Mouse (Mus musculus) ES-E14 (cell line): ENCODE results near the gene Pard3b.

Experiments
- CHD2 ChIP-seq: IDR thresholded peaks from 2 replicates; pipeline ENCODE4 v1.6.1; 2014; ENCODE audit warnings: mild to moderate bottlenecking, low read depth, low read length, inconsistent platforms
- HCFC1 ChIP-seq: IDR thresholded peaks from 2 replicates; pipeline ENCODE4 v1.6.1; 2012; ENCODE audit warnings: low read length, inconsistent platforms, borderline replicate concordance; ENCODE audit not compliant: insufficient read depth
- ZC3H11A ChIP-seq: IDR thresholded peaks from 2 replicates; pipeline ENCODE4 v1.6.1; 2012; ENCODE audit warnings: low read depth, mild to moderate bottlenecking, inconsistent platforms, low read length, borderline replicate concordance

- no peak for TF ChIP-seq HCFC1
- TF ChIP-seq CHD2, result no peak
- no peak for TF ChIP-seq ZC3H11A
Observed at GRCm38 (mm10) chr1:61962571-61962970, 323.9 kb downstream of the Pard3b start.
